Mouse (Mus musculus) myocyte (in vitro differentiated cells): ENCODE measurements around the gene Mrrf.

Source experiments
- CEBPB ChIP-seq: IDR thresholded peaks from 2 replicates; pipeline ENCODE4 v1.6.1; 2011; ENCODE audit warnings: mild to moderate bottlenecking, moderate library complexity; ENCODE audit not compliant: poor library complexity, insufficient read depth, severe bottlenecking
- E2F4 ChIP-seq: IDR thresholded peaks from one replicate; pipeline ENCODE4 v1.6.1; 2011; ENCODE audit warnings: mild to moderate bottlenecking, control low read depth, moderate library complexity; ENCODE audit not compliant: insufficient read depth
- MAX ChIP-seq: IDR thresholded peaks from one replicate; pipeline ENCODE4 v1.6.1; 2011; ENCODE audit warnings: low read depth, mild to moderate bottlenecking, control low read depth
- MYOD1 ChIP-seq, 3 experiments: IDR thresholded peaks; one replicate each; pipeline ENCODE4 v1.6.1; 2011; ENCODE audit warnings: control low read depth in 2 of 3, low read depth in 2 of 3, mild to moderate bottlenecking in 2 of 3, moderate library complexity in 1 of 3; ENCODE audit not compliant: insufficient read length in 2 of 3, control insufficient read depth in 1 of 3
- MYOG ChIP-seq, 3 experiments: IDR thresholded peaks; one replicate each; pipeline ENCODE4 v1.6.1; 2011; ENCODE audit warnings: control low read depth in 2 of 3, low read depth in 2 of 3, mild to moderate bottlenecking in 2 of 3; ENCODE audit not compliant: insufficient read length in 2 of 3, control insufficient read depth in 1 of 3, insufficient read depth in 1 of 3
- POLR2A ChIP-seq: IDR thresholded peaks from one replicate; pipeline ENCODE4 v1.6.1; 2011; ENCODE audit warnings: low read depth, mild to moderate bottlenecking, control low read depth, moderate library complexity; ENCODE audit not compliant: insufficient read length
- POLR2AphosphoS2 ChIP-seq: IDR thresholded peaks from one replicate; pipeline ENCODE4 v1.6.1; 2011; ENCODE audit warnings: low read depth, control low read depth; ENCODE audit not compliant: insufficient read length
- REST ChIP-seq: IDR thresholded peaks from one replicate; pipeline ENCODE4 v1.6.1; 2011; ENCODE audit warnings: mild to moderate bottlenecking, control low read depth, moderate library complexity; ENCODE audit not compliant: insufficient read depth, insufficient read length
- TCF12 ChIP-seq: IDR thresholded peaks from one replicate; pipeline ENCODE4 v1.6.1; 2011; ENCODE audit warnings: mild to moderate bottlenecking, control low read depth; ENCODE audit not compliant: poor library complexity, insufficient read depth, severe bottlenecking

GRCm38 (mm10) chr2:36210796-36211195 is 74.6 kb downstream of the Mrrf start:
- TF ChIP-seq POLR2A (no peak), CEBPB (no peak), TCF12 (no peak), MAX (no peak), E2F4 (no peak), MYOD1 (IDR thresholded peaks at IDR 0.05; ENCODE audit: control insufficient read depth in 1 of 3, insufficient read length in 2 of 3, low read depth in 2 of 3) (no peak), POLR2AphosphoS2 (no peak), MYOG (IDR thresholded peaks at IDR 0.05; ENCODE audit: control insufficient read depth in 1 of 3, insufficient read depth in 1 of 3, insufficient read length in 2 of 3, low read depth in 2 of 3) (no peak), REST (no peak)
